Mouse (Mus musculus): ENCODE data around the gene Nudt14.

DNA sequence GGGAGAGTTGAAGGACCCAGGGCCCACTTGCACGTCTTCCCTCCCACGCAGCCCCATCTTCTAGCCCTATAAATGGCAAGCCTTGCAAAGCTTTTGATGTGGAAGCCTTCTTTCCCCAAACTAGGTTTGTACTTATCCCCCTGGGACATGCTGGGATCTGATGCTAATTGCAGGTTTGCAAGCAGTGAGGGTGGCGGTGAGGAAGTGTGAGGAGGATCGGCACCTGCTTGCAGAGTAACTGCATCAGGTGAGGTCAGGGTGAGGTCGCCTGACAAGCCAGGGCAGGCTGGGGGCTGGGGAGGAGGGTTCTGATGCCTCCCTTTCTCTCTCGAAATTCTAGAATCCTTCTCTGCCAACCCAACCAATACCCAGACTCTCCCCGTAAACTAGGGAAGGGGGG lies 56.5 kb downstream of the Nudt14 start:
- TF ChIP-seq EP300 (IDR thresholded peaks at IDR 0.05; ENCODE audit: low read depth) = no peak
- TF ChIP-seq CTCF (IDR thresholded peaks at IDR 0.05; ENCODE audit: low read depth) = no peak

All from heart, postnatal 0 days (tissue).